Mouse (Mus musculus) cortical plate, adult 2 months (tissue): ENCODE measurements around the gene Pbx1.

Source experiments
- CTCF ChIP-seq: fragments of 200-500 bp; IDR thresholded peaks from 2 replicates; pipeline ENCODE4 v1.5.1; 2011; ENCODE audit warnings: mild to moderate bottlenecking, control low read depth, low read length; ENCODE audit not compliant: insufficient read depth; ENCODE audit errors: extremely low read depth
- POLR2A ChIP-seq: fragments of 200-500 bp; IDR thresholded peaks from 2 replicates; pipeline ENCODE4 v1.6.1; 2011; ENCODE audit warnings: mild to moderate bottlenecking, low read length, control low read depth; ENCODE audit not compliant: insufficient read depth; ENCODE audit errors: extremely low read depth

DNA sequence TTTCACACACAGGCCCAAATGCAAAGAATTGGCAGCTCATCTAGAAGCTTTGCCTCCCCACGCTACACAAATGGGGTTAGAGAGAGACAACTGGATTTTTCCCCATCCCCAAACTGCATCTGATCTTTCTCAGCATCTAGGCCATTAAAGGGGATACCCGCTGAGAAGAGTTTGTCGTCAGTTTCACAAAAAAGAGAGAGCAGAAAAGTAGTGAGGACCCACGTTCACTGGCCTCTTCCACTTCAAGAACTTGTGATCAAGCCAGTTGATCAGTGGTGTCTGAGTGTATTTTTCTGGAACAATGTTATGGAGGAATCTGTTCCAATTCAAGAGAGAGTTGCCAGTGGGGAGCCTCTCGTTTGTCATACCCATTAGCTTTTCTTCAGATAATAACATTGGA, 2.7 kb downstream of the Pbx1 start:
- TF ChIP-seq CTCF (no peak), POLR2A (no peak)
